Mouse (Mus musculus) brain, embryonic 14.5 days (tissue): ENCODE results near the gene Myb.

ENCODE experiments used
- CTCF ChIP-seq: fragments of 200-500 bp; IDR thresholded peaks from 2 replicates; pipeline ENCODE4 v1.5.1; 2012; ENCODE audit warnings: inconsistent platforms, mild to moderate bottlenecking, moderate library complexity, borderline replicate concordance; ENCODE audit not compliant: insufficient read depth, insufficient read length; ENCODE audit errors: extremely low read depth
- POLR2A ChIP-seq: fragments of 200-500 bp; IDR thresholded peaks from 2 replicates; pipeline ENCODE4 v1.6.1; 2012; ENCODE audit warnings: mild to moderate bottlenecking, inconsistent platforms, borderline replicate concordance; ENCODE audit not compliant: poor library complexity, insufficient read depth, insufficient read length, severe bottlenecking; ENCODE audit errors: extremely low read depth

DNA sequence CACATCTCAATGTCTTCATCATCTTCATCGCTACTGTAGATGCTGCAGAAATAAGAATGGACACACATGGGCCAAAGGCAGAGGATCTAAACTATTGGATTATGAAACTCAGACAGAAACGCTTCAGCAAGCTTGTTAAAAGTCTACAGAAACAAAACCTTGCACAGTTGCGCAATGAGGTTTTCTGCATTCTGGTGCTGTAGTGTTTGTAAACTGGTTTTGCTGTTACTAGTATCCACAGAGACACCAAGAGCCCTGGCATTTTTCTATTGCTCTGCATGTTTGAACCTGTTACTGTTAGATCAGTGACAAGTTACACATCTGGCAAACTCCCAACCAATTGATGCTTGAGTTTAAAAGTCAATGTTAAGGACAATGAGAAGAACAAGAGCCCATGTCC, 4.4 kb downstream of the Myb start:
- TF ChIP-seq POLR2A: no peak
- TF ChIP-seq CTCF: no peak
